Mouse (Mus musculus) layer of hippocampus, postnatal 14 days (tissue): ENCODE results near the gene 4921517D22Rik. TPM values are rescaled to one million over a fixed set of nuclear protein-coding genes. Genes with fewer than 3 reads are reported as not detected.
A peak's percentile ranks its signal among the peaks of the same experiment; 100 is the strongest.
"Not testable (repeated sequence)": the region's sequence is repeated elsewhere in the genome, so short reads cannot be mapped to it uniquely, and the experiment has no call there.

Experiments used
- DNase-seq, 2 experiments: peaks; one replicate each; pipeline ENCODE4 v3.0.0; 2021 to 2022; ENCODE audit warnings: low spot score in 2 of 2, mixed read lengths in 1 of 2
- long read RNA-seq, 2 experiments: library from polyadenylated mRNA; stranded (forward); transcript quantifications; one replicate each; pipeline ENCODE4 v2.0.0; 2021
- total RNA-seq, 2 experiments: library from RNA; stranded (reverse); gene quantifications; 2 replicates each; pipeline ENCODE4 v1.2.3; 2021

Gene 4921517D22Rik
- not detected for total RNA-seq
- long read RNA-seq, experiment 1: 0 reads
- long read RNA-seq, experiment 2: 0 reads

GRCm38 (mm10) chr13:59694008-59694407 lies at the start of gene 4921517D22Rik:
Gene 4921517D22Rik (minus strand): TSS chr13:59694108.
- no peak for DNase-seq

GRCm38 (mm10) chr13:59741697-59742096 lies 47.8 kb upstream of the 4921517D22Rik start:
- DNase-seq: no peak

- DNase-seq: no peak
Observed at GRCm38 (mm10) chr13:59741096-59741495, 47.2 kb upstream of the 4921517D22Rik start.

GRCm38 (mm10) chr13:59739397-59739796 lies 45.5 kb upstream of the 4921517D22Rik start:
- no peak for DNase-seq

GRCm38 (mm10) chr13:59738455-59738854 lies 44.5 kb upstream of the 4921517D22Rik start:
- DNase-seq: no peak

GRCm38 (mm10) chr13:59735190-59735589 lies 41.3 kb upstream of the 4921517D22Rik start:
- no peak for DNase-seq

- not testable (repeated sequence) for DNase-seq
Observed at GRCm38 (mm10) chr13:59734347-59734746, 40.4 kb upstream of the 4921517D22Rik start.

- DNase-seq: no peak
Observed at GRCm38 (mm10) chr13:59733936-59734335, 40.0 kb upstream of the 4921517D22Rik start.

GRCm38 (mm10) chr13:59731652-59732051 lies 37.7 kb upstream of the 4921517D22Rik start, which contains the start of gene Spata31d1d:
Gene Spata31d1d (minus strand): TSS chr13:59731752.
- DNase-seq: no peak

- peak; percentile 88 to 92 for DNase-seq
Observed at GRCm38 (mm10) chr13:59728378-59729093, 34.6 kb upstream of the 4921517D22Rik start.

- no peak for DNase-seq
Observed at GRCm38 (mm10) chr13:59726139-59726867, 32.4 kb upstream of the 4921517D22Rik start.

- not testable (repeated sequence) for DNase-seq
Observed at GRCm38 (mm10) chr13:59722089-59722488, 28.2 kb upstream of the 4921517D22Rik start.

- no peak for DNase-seq
Observed at GRCm38 (mm10) chr13:59719475-59719874, 25.6 kb upstream of the 4921517D22Rik start.

GRCm38 (mm10) chr13:59718857-59719440 lies 25.0 kb upstream of the 4921517D22Rik start:
- not testable (repeated sequence) for DNase-seq

GRCm38 (mm10) chr13:59713710-59714109 lies 19.8 kb upstream of the 4921517D22Rik start:
- no peak for DNase-seq

- not testable (repeated sequence) for DNase-seq
Observed at GRCm38 (mm10) chr13:59711984-59712383, 18.1 kb upstream of the 4921517D22Rik start, which contains the start of gene Spata31d1b. Gene Spata31d1b (plus strand): TSS chr13:59712284.

GRCm38 (mm10) chr13:59710230-59710629 lies 16.3 kb upstream of the 4921517D22Rik start, which contains the start of gene Spata31d1a:
Gene Spata31d1a (minus strand): TSS chr13:59710330.
- no peak for DNase-seq

GRCm38 (mm10) chr13:59704562-59704961 lies 10.7 kb upstream of the 4921517D22Rik start:
- peak; percentile 26 to 28 for DNase-seq

- DNase-seq: no peak
Observed at GRCm38 (mm10) chr13:59703514-59703913, 9.6 kb upstream of the 4921517D22Rik start.

GRCm38 (mm10) chr13:59700137-59700536 lies 6.2 kb upstream of the 4921517D22Rik start:
- DNase-seq: not testable (repeated sequence)

GRCm38 (mm10) chr13:59699131-59699530 lies 5.2 kb upstream of the 4921517D22Rik start:
- DNase-seq: no peak
